Mouse (Mus musculus) gastrocnemius, postnatal 14 days (tissue): Measurements from ENCODE around the gene Kalrn. TPM values are rescaled to one million over a fixed set of nuclear protein-coding genes. Genes with fewer than 3 reads are reported as not detected.
A peak's percentile ranks its signal among the peaks of the same experiment; 100 is the strongest.

Experiments
- DNase-seq: peaks from one replicate; pipeline ENCODE4 v3.0.0; 2021; ENCODE audit warnings: mixed read lengths
- intact Hi-C: fragments of 180-260 bp; cut with DNase I; formaldehyde crosslinking; loops from one replicate; pipeline ENCODE4 v1.15.1; 2025; ENCODE audit warnings: low total_unique reads
- long read RNA-seq, 2 experiments: library from polyadenylated mRNA; stranded (forward); transcript quantifications; one replicate each; pipeline ENCODE4 v2.0.0; 2021
- total RNA-seq, 2 experiments: library from RNA; stranded (reverse); gene quantifications; 2 replicates each; pipeline ENCODE4 v1.2.3; 2021

Gene Kalrn
- 10 to 100 TPM; 16.3 to 20.2 TPM for total RNA-seq
- long read RNA-seq, experiment 1, partial matches to known transcripts: 0 of 1 reads
- long read RNA-seq, experiment 1, other reads (novel, unspliced or antisense): 1 of 1 reads
- long read RNA-seq, experiment 2, partial matches to known transcripts: 1 of 3 reads
- long read RNA-seq, experiment 2, other reads (novel, unspliced or antisense): 2 of 3 reads

DNA sequence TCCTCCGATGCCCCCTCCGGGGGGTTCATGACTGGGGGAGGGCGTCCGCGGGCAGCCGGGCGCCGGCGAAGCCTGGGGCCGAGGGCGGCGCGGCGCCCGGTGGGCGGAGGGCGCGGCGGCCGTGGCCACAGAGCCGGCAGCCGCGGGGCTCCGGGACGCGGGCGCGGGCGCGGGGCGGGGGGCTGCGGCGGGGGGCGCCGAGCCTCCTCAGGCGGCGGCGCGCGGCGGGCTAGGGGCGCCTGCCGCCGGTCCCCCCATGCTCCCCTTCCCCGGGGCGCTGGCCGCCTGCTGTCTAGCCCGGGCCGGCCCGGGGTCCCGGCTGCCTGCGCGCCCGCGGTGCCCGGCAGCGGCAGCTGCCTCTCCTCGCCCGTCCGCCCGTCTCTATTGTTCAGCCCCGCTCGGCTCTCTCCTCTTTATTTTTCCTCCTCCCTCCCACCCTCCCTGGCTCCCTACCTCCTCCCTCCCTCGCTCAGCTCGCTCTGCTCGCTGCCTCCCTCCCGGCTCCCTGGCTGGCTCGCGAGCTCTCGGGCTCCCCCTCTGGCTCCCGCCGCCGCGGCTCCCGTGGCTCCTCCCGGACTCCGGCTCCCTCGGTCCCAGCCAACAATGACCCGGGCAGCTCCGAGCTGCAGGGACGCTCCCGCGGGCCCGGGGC is at the start of gene Kalrn:
Kalrn (minus strand) TSS at position 382 of the 652 bp plus-strand sequence.
- DNase-seq: peak; percentile 93
- intact Hi-C loops: no loop called here

DNA sequence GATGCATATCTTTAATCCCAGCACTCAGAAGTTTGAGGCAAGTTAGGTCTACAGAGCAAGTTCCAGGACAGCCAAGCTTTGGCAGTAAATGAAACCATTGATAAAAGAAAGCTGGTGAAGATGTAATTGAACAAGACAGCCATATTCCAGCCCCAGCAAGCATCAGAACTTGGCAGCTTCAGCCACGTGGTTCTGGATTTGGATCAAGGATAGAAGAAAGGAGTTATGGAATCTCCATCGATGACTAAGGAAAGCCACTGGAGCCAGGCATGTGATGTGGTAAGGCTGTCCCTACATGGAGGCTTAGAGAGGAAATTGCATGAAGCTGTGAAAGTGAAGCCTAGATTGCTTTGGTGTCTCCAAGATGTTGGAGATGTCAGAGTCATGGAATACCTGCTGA is 40.7 kb upstream of the Kalrn start:
- intact Hi-C loops: no loop called here
- no peak for DNase-seq

DNA sequence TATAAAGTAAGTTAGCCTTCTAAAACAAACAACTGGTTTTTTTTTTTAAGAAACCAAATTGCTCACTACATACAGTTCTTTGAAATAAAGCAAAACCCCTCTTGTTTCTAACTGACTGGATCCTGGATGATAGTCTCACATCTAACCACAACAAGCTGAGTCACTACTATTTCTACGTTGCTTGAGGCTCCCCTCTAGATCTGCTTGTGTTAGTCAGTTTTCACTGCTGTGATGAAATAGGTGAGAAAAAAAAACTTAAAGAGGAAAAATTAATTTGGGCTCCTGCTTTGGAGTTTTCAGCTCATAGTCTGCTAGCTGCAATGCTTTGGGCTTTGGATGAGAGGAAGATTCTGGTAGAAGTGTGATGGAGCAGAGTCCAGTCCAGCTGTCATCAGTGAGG is 36.8 kb upstream of the Kalrn start:
- intact Hi-C loops: no loop called here

DNA sequence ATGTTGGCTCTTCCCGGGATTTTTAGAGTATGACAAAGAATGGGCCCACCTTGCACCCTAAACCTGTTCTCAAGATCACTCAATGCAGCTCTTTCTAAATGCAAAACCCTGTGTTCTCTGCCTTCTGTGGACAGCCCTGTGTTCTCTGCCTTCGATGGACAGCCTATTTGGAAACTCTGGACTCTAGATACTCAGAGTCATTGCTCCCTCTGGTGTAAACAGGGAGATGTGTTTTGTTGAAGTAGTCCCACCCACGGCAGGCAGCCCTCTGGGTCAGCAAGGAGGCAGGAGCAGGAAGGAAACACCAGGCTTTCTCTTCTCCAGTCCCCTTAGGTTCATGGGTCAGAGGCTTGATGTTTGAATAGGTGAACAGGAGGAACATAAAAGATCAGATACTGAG is 32.3 kb upstream of the Kalrn start:
- intact Hi-C loops: loop anchor here (10.0 kb wide), 2 partner anchors 261 to 301 kb away; no protein-coding TSS in a partner anchor
- DNase-seq: peak; percentile 21

More for the DNA sequence above, 36.8 kb upstream of the Kalrn start:
- no peak for DNase-seq

DNA sequence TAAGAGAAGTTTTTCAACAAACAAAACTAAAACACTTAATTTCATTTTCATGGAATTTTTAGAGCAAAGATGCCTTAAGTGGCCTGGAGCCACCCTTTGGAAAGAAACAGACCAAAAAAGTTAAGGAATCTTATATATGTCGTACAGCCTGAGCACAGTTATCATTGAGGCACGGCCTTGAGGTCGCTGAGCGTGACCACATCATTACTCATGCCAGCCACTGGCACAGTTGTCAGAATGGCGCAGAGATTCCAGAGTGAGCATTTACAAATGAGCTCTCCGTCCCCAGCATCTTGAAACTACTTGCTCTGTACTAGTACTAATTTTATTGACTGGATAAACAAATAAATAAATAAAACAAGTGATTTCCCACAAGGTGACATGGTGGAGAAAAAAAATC is 30.5 kb upstream of the Kalrn start:
- intact Hi-C loops: loop anchor here (10.0 kb wide), 2 partner anchors 259 to 299 kb away; no protein-coding TSS in a partner anchor
- no peak for DNase-seq

DNA sequence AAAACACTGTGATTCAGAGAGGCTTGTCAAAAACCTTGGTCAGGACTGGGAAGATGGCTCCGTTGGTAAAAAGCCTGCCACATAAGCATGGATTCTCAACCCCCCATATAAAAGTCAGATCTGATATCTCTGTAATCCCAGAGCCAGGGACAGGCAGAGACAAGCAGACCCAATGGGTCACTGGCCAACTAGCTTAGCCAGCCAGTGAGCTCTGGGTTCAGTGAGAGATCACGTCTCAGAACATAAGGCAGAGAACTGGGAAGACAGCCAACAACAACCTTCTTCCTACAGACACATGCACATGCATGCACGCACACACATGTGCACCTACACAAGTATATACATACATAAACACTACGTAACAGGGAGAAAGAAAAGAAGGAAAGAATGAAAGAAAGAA is 29.7 kb upstream of the Kalrn start:
- intact Hi-C loops: loop anchor here (10.0 kb wide), 2 partner anchors 258 to 298 kb away; no protein-coding TSS in a partner anchor
- DNase-seq: no peak

DNA sequence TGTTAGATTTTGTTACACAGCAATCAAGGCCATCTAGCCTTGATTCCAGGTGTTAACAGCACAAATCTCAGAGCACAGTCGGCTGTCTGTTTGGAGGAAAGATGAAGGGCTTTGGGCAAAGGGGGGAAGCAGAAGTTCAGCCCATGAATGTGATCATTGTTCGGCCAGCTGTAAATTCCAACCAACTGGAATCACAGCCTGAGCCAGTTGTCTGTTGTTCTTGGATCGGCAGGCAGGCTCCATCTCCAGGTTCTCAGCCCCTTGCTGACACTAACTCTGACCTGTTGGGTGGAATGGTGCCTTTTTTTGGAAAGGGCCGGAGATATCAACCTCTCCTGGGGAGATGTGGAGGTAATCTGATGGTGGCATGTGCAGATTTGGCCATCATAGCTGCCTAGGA is 28.6 kb upstream of the Kalrn start:
- no peak for DNase-seq
- intact Hi-C loops: loop anchor here (10.0 kb wide), 2 partner anchors 257 to 297 kb away; no protein-coding TSS in a partner anchor

DNA sequence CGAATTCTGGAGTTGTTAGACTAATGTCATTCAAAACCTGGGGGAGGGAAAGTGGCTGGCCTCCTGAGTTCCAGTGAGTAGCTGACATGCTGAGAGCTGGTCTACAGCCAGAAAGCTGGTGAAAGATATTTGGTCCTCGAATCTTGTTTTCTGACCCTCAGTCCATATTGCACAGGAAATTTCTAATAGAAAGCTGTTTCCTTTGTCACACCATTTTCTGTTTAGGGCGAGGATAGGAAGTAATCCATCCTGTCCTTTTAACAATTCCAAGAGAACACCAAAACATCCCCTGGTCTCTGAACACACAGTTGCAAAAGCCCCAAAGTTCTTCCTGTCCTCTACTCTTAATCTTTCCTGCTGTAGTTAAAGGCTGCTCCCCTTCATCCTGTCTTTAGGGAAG is 22.0 kb upstream of the Kalrn start:
- no peak for DNase-seq
- intact Hi-C loops: no loop called here

DNA sequence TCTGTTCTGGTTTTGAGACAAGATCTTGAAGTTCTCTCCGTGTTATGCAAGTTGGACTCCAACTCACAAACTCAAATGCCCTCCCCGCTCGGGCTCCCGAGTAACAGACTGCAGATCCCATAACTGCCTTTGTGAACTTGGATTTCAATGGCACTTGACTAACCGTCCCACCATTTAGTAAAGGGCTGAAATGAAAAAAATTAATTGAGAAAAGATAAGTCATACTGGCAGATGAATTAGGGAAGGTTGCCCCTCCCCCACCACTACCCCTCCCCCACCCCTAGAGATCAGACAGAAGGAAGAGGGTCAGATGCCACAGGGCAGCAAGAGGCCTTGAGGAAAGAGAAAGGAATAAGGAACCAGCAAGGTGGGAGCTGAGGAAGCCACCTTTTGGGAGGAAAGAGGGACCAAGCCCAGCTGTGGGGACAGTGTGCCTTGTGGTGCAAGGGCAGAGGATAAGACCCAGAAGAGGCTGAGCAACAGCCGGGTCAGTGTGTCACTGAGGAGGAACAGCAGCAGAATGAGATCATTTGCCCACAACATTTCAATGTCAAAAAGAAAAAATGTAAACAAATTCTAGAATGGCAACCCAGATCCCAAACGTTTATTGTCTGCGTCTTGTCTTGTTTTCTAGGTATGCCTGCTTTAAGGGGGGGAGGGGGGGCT is 21.4 kb upstream of the Kalrn start:
- no peak for DNase-seq

DNA sequence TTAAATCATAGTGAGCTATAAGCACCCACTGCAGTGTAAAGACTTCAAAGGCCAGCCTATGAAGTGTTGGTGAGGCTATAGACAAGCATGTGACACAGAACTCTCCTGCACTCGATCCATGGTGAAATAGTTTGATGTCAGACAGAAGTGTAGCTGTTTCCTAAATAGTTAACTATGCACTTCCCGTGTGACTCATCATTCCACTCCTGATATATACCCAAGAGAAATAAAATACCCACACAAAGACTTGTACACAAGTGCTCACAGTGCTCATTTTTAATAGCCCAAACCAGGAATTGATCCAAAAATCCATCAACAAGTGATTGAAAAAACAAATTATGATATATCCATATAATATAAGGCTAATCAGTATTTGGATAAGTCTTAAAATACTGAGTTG is 19.4 kb upstream of the Kalrn start:
- intact Hi-C loops: no loop called here
- no peak for DNase-seq

More for the DNA sequence above, 21.4 kb upstream of the Kalrn start:
- intact Hi-C loops: no loop called here

DNA sequence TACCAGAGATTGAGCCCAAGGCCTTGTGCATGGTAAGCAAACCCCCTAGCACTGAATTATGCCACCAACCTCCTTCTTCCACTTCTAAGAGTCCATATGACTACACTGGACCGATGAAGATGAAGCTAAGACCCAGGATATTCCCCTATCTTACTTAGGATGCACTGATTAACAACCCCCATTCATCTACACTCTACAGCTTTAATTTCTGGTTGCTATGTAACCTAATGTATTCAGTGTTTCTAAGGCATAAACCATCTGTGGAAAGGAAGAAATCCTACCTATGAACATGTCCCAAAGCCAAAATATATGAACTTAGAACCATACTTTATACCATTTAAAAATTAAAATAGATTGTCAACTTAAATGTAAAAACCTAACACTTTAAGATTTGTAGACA is 18.6 kb upstream of the Kalrn start:
- intact Hi-C loops: no loop called here
- no peak for DNase-seq

DNA sequence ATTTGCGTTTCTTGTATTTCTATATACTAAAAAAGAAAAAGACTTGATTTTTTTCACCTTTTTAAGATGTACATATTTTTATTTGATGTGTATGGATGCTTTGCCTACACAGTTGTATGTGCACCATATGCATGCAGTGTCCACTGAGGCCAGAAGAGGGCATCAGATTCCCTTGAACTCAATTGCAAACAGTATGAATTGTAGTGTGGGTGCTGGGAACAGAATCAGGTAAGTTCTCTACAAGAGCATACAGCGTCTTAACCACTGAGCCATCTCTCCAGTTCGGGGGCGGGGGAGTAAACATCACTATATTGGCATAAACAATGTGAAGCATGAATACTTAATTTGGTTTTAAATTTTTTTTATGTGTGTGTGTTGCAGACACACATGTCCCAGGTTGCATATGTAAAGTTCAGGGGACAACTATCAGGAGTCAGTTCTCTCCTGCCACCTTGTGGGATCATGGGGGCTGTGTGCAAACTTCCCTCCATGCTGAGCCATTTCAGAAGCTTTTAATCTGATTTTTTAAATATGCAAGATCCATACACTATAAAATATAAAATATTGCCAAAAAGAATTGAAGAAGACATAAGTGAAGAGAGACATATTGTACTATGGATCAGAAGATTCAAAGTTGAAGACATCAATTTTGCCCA is 6.5 kb upstream of the Kalrn start:
- DNase-seq: no peak
- intact Hi-C loops: no loop called here

DNA sequence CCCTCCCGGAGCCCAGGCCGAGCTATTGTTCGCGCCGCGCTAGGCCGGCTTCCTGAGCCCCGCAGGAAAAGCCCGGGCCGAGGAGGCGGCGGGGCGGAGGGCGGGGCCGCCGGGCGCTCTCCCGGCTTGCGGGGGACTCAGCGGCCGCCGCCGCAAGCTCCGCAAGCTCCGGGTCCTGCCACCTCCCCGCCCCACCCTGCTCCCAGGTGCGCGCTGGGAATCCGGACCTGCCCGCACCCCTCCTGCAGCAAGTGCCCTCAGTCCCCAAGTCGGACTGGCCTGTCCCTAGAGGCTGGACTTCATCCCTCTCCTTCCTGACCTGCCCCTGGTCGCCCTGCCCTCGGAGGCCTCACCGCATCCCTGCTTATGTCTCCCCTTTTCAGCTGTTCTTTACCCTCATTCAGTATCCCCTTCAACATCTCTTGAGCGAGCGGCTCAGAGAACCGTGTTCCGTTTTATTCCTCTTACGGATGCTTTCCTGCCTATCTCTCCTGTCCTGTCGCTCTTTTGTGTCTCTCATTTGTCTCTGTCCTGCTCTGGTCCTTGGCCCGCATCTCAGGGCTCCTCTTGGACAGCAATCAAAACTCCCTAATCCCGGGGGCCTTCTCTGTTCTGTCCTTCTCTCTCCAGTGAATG is 642 bp upstream of the Kalrn start:
- DNase-seq: no peak
- intact Hi-C loops: no loop called here

DNA sequence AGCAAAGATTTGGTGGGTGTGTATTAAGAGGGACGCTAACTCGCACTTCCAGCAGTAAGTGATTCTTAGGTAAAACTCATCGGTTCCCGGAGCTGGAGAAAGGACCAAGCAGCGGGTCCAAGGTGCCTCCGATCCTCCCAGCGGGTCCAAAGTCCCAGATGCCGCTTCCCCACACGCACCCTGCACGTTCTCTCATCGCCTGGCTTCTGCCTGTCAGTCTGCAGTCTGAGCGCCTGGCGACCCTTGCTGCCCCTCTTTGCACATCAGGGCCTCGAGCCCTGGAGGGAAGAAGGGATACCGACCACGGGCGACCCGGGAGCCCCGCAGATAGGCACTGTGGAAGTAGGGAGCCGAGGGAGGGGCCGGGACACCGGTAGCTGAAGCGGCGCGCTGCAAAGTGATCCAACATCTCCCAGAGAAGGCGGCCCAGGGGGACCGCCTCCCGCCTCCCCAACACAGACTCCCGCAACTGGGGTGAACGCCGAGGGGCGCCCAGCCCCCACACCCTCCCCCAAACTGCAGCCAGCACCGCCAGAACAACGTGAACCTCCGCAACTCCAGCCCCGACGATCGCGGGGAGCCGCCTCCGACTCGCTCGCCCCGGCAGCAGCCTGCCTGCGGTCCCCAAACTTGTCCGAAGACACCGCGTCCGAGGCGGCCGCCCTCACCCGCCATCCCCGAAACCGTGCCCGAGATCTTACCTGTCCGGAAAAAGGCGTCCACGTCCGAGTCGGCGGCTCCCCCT is 754 bp downstream of the Kalrn start:
- intact Hi-C loops: no loop called here
- peak; percentile 36 for DNase-seq

DNA sequence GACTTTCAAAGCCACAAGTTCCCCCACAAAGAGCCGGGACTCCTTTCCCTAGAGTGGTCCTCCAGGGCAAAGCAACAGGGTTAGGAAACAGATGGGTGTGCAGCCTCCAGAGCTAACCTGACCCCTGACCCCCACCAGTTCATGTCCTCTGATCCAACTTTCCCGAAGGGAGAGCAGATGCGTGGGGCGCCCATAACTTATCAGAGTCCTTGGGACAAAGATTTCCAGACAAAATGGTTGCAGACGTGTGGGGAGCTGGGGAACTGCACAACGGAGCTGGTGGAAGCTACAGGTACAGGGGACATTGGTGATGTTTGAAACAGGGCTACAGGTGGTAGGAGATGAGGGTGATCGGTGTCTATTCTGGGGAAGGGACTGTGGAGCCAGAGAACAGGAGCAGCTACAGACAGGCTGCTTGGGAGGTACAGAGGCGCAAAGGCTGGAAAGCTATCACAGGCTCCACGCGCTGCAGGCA is 1.4 kb downstream of the Kalrn start:
- DNase-seq: no peak
- intact Hi-C loops: no loop called here

DNA sequence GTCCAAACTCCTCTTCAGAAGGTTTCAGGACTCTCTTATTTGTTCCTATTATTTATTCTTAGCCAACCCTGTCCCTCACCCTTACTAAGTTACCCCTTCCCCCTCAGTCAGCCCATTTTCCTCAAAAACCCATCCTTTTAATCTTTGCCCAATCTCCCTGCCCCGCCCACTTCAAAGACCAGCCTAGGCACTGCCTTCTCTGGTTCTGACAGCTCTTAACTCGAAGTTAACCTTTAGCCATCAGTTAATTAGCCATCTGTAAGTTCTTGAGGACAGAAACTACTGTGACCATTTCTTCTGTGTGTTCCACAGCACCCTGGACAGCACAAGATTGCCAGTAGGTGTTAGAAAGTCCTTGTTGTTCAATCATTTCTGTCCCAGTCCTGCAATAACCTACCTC is 3.4 kb downstream of the Kalrn start:
- intact Hi-C loops: no loop called here
- DNase-seq: no peak

DNA sequence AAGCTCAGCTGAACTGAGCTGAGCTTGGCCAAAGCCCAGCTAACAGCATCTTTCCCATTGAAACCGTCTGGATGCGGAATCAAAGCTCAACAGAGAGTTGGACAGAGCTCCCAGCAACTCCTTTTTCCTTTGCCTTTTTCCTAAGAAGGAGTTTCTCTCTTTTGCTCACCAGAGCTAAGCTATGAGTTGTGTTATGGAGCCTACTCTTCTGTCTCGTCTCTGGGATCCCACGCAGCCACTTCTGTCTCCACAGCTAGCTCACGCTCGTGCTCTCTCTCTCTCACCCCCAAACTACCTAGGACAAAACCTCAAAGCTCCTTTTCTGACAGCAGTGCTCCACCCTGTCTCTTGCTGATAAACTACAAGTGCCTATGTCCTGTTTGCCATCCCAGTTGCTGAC is 4.5 kb downstream of the Kalrn start:
- no peak for DNase-seq
- intact Hi-C loops: no loop called here

DNA sequence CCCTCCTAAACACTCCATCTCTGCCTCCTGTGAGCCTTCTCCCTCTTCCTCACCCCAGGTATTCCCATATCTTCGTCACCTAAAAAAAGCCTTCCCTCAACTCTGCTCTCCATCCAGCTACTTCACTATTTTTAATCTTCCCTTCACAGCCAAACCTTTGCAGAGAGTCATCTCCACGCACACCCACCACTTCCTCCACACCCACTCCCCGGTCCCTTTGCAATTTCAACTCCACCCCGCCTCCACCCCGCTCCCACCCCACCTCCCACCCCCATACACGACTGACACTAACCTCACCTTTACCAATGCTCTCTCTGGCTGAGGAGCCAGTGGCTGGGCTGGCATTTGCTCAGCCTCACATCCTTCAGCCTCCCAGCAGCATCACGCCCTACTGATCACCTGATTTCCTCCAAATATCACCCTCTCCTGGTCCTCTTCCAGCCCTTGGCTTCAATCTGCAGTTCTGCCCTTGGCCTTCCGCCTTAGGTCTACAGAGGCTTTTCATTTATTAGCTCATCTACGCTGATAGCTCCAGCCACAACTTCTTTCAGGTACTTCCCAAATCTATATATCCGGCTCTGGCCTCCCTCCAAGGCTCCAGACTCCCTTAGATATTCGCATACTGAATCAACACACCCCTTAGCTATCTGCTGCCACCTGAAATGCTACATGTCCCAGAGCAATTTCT is 9.6 kb downstream of the Kalrn start:
- no peak for DNase-seq
- intact Hi-C loops: no loop called here

DNA sequence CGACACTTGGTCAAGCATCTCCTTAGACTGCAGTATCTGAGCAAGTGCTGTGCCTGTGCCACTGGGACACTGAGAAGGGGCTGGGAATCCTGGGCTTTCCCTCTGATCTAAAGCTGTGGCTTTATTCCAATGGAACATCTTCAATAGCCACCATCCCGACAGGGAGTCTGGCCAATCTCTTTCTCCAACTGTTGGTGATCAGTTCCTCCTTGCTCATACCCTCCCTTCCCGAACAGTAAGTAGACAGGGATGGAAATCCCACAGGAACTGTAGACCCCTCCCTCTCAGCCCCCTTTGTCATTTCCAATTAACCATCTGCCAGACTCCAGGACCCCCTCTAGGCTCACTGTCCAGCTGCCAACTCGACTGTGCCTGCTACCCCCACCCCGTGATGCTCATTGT is 11.6 kb downstream of the Kalrn start:
- intact Hi-C loops: no loop called here
- DNase-seq: no peak
